Mouse (Mus musculus) bone marrow, adult 2 months (tissue): Measurements from ENCODE around the gene Lmna.

Source experiments
- CTCF ChIP-seq: fragments of 200-500 bp; IDR thresholded peaks from 2 replicates; pipeline ENCODE4 v1.5.1; 2011; ENCODE audit warnings: low read length, control low read depth; ENCODE audit not compliant: control insufficient read depth, insufficient read depth
- POLR2A ChIP-seq: fragments of 200-500 bp; IDR thresholded peaks from 2 replicates; pipeline ENCODE4 v1.6.1; 2011; ENCODE audit warnings: low read depth, mild to moderate bottlenecking, control low read depth, low read length, borderline replicate concordance; ENCODE audit not compliant: control insufficient read depth

DNA sequence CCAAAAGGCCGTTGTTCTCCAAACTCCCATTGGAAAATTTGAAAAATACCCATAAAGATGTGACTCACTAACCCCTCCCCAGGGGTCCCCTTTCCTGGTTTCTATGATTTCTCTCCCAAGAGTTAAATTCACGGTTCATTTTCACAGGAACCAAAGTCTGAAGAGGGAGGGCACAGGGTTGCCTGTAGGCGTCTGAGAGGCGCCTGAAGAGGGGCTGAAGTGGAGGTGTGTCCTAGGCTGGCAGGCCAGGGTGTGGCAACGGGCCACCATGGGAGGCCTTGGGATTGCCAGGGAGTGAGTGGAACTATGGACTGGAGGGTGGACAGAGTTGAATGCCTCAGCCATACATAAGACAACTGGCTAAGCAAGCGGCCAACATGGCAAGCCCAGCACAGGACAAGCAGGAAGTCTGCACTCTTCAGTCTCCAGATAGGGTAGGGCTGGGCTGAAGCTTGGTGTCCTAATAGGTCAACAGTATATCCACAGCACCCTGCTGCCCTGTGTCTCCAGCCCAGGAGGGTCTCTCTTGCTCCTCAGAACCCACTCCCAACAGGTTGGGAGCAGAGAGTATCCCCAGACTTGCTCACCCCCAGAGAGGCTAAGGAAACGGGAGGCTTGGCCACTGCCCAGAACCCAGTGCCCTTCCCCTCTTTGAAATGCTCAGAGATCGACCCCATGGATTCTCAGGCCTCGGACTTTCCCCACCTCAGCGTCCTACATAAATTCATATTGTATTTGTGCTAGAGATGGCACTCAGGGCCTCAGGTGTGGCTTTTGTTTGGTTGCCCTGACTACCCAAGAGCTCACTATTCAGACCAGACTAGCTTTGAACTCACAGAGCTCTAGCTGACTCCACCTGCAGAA is 4.7 kb upstream of the Lmna start:
- TF ChIP-seq CTCF (no peak), POLR2A (no peak)
